Mouse (Mus musculus) bone marrow macrophage, adult 2 months (primary cell): ENCODE measurements around the gene Xkr7.

Experiments
- CTCF ChIP-seq: IDR thresholded peaks from 2 replicates; pipeline ENCODE4 v1.5.1; 2012; ENCODE audit warnings: low read depth, mild to moderate bottlenecking, low read length, moderate library complexity
- POLR2A ChIP-seq: IDR thresholded peaks from 2 replicates; pipeline ENCODE4 v1.6.1; 2012; ENCODE audit warnings: mild to moderate bottlenecking, low read depth, low read length, borderline replicate concordance

- no peak for TF ChIP-seq CTCF
- TF ChIP-seq POLR2A, result no peak
Measured at GRCm38 (mm10) chr2:153022855-153023254, 8.8 kb upstream of the Xkr7 start.
